Mouse (Mus musculus) gastrocnemius, adult 8-10 months (tissue): Measurements from ENCODE around the gene Chchd3. TPM values are rescaled to one million over a fixed set of nuclear protein-coding genes. Genes with fewer than 3 reads are reported as not detected.

Source experiments
- DNase-seq, 2 experiments: peaks; one replicate each; pipeline ENCODE4 v3.0.0; 2022; ENCODE audit warnings: low spot score in 2 of 2
- total RNA-seq, 4 experiments: library from RNA; stranded (reverse); gene quantifications; 2 replicates each; pipeline ENCODE4 v1.2.4; 2022

Gene Chchd3
- total RNA-seq, 4 experiments from 2014 or later, result 382 to 463 (median 439) TPM

- DNase-seq, result no peak
These were observed 256.4 kb downstream of the Chchd3 start for GRCm38 (mm10) chr6:32803646-32804045.

DNA sequence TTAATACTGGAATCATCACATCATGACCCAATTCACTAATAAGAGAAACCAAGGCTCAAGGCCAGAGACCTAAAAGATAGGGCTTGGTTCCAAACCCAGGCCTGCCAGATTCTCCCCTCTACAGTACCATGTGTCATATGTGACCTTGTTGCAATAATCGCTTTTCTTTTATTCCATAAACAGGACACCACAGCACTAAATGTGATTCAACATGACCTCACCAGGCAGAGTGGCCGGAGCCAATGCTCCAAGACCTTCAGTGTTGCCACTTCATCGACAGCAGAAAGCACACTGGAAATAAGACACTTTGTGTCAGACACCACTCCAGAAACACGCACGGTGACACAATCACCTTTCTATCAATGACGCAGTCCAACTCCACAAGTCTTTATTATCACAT, 258.3 kb downstream of the Chchd3 start:
- no peak for DNase-seq

GRCm38 (mm10) chr6:32797525-32797924, 262.5 kb downstream of the Chchd3 start:
- DNase-seq, result no peak

DNA sequence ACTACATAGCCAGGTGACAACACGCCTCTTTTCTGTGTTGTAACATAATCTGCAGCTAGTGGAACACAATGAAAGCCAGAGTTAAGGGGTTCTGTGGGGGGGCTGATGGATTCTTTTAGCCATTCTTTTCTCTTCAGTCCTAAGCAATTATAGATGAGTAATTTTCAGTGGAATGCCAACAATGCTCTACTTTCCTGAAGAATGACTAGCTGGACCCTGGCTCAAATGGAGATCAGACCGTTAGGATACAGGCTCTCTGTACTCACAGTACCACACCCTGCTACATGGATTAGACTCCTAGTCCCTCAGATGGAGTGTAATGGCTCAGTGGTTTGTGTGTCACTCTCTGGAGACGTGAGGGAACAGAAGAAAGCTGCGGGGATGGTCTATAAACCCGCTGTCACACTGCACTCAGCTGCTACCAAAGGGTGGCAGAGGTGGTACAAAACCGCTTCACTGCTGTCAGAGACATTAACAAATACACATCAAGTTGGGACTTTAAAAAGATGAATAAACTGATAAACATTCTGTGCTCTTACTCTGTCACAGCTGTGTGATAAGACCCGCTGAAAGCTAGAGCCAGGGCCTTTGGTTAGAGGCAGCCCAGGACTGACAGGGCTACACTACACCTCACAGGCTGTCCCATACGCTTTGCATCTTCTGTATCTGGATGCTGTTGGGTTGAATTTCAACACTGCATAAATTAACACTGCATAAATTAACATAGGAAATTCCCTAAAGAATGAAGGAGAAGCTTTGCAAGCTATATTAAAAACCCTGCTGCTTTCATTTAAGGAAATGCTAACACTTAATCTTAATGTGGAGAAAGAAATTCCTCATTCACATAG, 264.2 kb downstream of the Chchd3 start:
- no peak for DNase-seq

DNA sequence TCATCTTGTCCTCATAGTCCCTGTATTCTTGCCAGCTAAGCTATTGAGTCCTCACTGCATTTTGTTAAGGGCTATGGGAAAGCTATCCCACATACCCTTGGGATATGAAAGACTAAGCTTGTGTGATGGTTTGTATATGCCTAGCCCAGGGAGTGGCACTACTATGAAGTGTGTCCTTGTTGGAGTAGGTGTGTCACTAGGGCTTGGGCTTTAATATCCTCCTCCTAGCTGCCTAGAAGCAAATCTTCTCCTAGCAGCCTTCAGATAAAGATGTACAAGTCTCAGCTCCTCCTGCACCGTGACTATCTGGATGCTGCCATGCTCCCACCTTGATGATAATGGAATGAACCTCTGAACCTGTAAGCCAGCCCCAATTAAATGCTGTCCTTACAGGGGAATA, 266.5 kb downstream of the Chchd3 start:
- no peak for DNase-seq

- DNase-seq, result no peak
These were observed 266.9 kb downstream of the Chchd3 start for GRCm38 (mm10) chr6:32793163-32793562.

DNA sequence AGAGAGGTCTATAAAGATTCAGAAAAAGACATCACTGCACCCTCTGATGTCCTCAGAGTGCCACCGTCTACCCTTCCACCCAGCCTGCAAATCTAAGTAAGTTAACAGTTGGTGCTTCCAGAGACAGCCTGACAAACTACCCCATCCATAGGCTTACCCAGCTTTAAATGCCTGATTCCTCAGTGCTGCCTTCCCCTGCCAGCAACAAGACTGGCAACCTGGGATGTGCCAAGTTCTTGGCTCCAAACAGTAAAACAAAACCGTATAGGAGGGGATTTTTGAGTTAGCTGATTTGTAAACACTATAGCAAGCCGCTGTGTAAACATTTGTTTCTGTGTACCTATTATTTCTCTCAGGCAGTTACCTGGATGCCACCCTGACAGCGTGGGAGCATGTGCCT, 269.6 kb downstream of the Chchd3 start:
- no peak for DNase-seq

- no peak for DNase-seq
These were observed 272.7 kb downstream of the Chchd3 start for GRCm38 (mm10) chr6:32787399-32787798.

DNA sequence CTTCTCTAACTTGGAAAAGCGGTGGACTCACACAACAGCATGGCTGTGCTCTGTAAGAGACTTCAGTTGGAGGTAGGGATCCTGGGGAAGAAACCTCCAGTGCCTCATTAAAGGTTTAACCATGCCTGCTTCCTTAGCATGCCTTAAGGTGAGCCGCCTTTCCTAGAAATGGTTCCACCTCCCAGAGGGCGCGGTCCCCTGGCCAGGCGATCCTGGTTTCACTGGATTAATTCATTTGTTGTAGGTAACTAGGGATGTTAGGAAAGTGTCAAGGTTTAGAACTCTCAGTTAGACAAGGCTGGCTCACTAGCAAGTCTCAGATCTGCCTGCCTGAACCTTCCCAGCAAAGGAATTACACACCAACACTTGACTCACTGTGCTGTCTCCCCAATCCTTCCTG, 273.9 kb downstream of the Chchd3 start:
- no peak for DNase-seq

GRCm38 (mm10) chr6:32783102-32783501, 277.0 kb downstream of the Chchd3 start:
- DNase-seq, result no peak

DNA sequence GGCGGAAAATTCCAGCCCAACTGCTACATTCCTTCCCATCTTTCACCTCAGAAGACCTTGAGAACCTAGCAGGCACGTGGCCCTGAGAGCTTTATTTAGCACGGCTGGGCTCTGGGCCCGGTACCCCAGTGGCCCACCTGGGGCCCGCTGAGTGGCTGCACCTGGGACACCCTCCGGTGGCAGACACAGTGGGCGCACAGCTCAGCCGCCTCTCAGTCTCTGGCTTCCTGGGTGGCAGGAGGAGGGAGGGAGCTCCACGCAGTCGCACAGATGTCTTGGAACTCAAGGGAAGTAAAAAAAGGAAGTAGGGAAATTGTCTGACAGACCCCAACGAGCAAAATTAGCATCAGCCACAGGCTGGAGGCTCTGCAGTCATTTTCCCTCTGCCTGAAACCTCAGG, 279.5 kb downstream of the Chchd3 start:
- DNase-seq, result no peak

GRCm38 (mm10) chr6:32776384-32776783, 283.7 kb downstream of the Chchd3 start:
- DNase-seq, result no peak

DNA sequence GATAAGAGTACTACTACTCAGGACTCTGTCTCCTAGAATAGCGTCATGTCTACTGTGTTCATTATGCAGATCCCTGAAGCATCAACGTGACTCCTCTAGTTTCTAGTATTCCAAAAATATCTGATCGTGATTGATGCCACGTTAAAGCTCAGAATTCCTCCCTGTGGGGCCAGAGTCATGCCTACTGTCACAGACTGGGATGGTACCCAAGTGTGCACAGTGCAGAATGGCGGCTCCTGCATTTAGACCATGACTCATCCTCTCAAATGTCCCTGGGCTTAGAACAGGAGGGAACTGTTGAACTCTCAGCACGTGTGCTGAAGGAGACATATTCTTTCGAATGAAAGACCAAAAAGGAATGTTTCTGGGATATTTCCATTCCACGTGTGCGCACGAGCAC, 305.5 kb downstream of the Chchd3 start:
- peak; percentile 33 to 38 for DNase-seq

- no peak for DNase-seq
These were observed 310.2 kb downstream of the Chchd3 start for GRCm38 (mm10) chr6:32749821-32750220.

GRCm38 (mm10) chr6:32748777-32749176, 311.3 kb downstream of the Chchd3 start:
- no peak for DNase-seq

DNA sequence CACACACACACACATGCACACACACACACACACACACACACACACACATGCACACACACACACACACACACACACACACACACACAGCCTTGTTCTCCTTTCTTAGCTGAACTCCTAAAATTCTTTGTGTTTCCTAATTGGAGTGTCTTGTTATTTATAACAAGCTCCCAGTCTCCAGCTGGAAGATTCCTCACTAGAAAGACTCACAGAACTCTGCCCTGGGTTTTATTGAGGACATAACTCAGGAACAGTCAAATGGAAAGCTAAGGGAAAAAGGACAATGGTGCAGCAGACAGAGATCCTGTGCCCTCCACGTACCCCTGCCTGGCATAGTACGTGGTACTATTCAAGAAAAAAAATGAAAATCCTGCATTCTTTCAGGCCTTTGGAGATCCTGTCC, 312.7 kb downstream of the Chchd3 start:
- no peak for DNase-seq

Other genes with a start within 250 kb of the Chchd3 start
- 10 to 100 TPM; 44.3 to 49.6 (median 45.2) TPM for gene Exoc4, start 188.8 kb upstream of the Chchd3 start, total RNA-seq